Mouse (Mus musculus) ES-Bruce4 (cell line): ENCODE measurements around the gene Slc25a12.

ENCODE experiments used
- CTCF ChIP-seq: IDR thresholded peaks from one replicate; pipeline ENCODE4 v1.8.1; 2011; ENCODE audit warnings: low read depth, low read length
- POLR2A ChIP-seq: IDR thresholded peaks from one replicate; pipeline ENCODE4 v1.8.1; 2011; ENCODE audit warnings: low read length; ENCODE audit not compliant: insufficient read depth

GRCm38 (mm10) chr2:71376433-71376906, 8.9 kb upstream of the Slc25a12 start:
- TF ChIP-seq CTCF (no peak), POLR2A (peak; percentile 35)
